Mouse (Mus musculus) right cerebral cortex, postnatal 4 days (tissue): Measurements from ENCODE around the gene Fbxl19.
"Not testable (repeated sequence)": the region's sequence is repeated elsewhere in the genome, so short reads cannot be mapped to it uniquely, and the experiment has no call there.

Experiments used
- DNase-seq: peaks from one replicate; pipeline ENCODE4 v3.0.0-alpha.2; 2022

The Fbxl19 gene

GRCm38 (mm10) chr7:127732066-127732465 is 12.3 kb upstream of the Fbxl19 start, which contains the start of gene Ctf2:
Gene Ctf2, minus strand, starts transcription at chr7:127732166.
- not testable (repeated sequence) for DNase-seq

- DNase-seq, result peak; percentile 81
These were observed 908 bp downstream of the Fbxl19 start for GRCm38 (mm10) chr7:127745251-127745651.

- peak; percentile 87 for DNase-seq
These were observed 1.5 kb downstream of the Fbxl19 start for GRCm38 (mm10) chr7:127745652-127746493.

- DNase-seq, result peak; percentile 55
These were observed 2.5 kb downstream of the Fbxl19 start for GRCm38 (mm10) chr7:127746494-127747491.

GRCm38 (mm10) chr7:127747559-127748234 is 3.4 kb downstream of the Fbxl19 start:
- no peak for DNase-seq

GRCm38 (mm10) chr7:127748235-127748560 is 3.9 kb downstream of the Fbxl19 start:
- DNase-seq, result no peak

- no peak for DNase-seq
These were observed 6.1 kb downstream of the Fbxl19 start for GRCm38 (mm10) chr7:127750131-127751127.

- DNase-seq, result no peak
These were observed 7.3 kb downstream of the Fbxl19 start for GRCm38 (mm10) chr7:127751619-127752018.

- no peak for DNase-seq
These were observed 7.7 kb downstream of the Fbxl19 start for GRCm38 (mm10) chr7:127752069-127752468.

- DNase-seq, result no peak
These were observed 8.8 kb downstream of the Fbxl19 start for GRCm38 (mm10) chr7:127753158-127753557.

GRCm38 (mm10) chr7:127753741-127754140 is 9.4 kb downstream of the Fbxl19 start:
- DNase-seq, result no peak

GRCm38 (mm10) chr7:127759716-127760115 is 15.4 kb downstream of the Fbxl19 start:
- DNase-seq, result no peak

- DNase-seq, result no peak
These were observed 16.1 kb downstream of the Fbxl19 start for GRCm38 (mm10) chr7:127760478-127760877.

GRCm38 (mm10) chr7:127761026-127761425 is 16.7 kb downstream of the Fbxl19 start:
- peak; percentile 50 for DNase-seq

GRCm38 (mm10) chr7:127763642-127764041 is 19.3 kb downstream of the Fbxl19 start:
- DNase-seq, result no peak

GRCm38 (mm10) chr7:127765756-127766155 is 21.4 kb downstream of the Fbxl19 start:
- DNase-seq, result no peak

- DNase-seq, result no peak
These were observed 22.7 kb downstream of the Fbxl19 start for GRCm38 (mm10) chr7:127766851-127767609.

- DNase-seq, result no peak
These were observed 23.5 kb downstream of the Fbxl19 start for GRCm38 (mm10) chr7:127767671-127768345.

- DNase-seq, result peak; percentile 31
These were observed 24.1 kb downstream of the Fbxl19 start for GRCm38 (mm10) chr7:127768346-127768996.
